Mouse (Mus musculus) induced T-regulatory cell, adult 2 months (primary cell): ENCODE data around the gene Rnf167.

ENCODE experiments used
- DNase-seq: peaks from one replicate; pipeline ENCODE4 v3.0.0-alpha.2; 2012; ENCODE audit warnings: low read depth

The Rnf167 gene

DNA sequence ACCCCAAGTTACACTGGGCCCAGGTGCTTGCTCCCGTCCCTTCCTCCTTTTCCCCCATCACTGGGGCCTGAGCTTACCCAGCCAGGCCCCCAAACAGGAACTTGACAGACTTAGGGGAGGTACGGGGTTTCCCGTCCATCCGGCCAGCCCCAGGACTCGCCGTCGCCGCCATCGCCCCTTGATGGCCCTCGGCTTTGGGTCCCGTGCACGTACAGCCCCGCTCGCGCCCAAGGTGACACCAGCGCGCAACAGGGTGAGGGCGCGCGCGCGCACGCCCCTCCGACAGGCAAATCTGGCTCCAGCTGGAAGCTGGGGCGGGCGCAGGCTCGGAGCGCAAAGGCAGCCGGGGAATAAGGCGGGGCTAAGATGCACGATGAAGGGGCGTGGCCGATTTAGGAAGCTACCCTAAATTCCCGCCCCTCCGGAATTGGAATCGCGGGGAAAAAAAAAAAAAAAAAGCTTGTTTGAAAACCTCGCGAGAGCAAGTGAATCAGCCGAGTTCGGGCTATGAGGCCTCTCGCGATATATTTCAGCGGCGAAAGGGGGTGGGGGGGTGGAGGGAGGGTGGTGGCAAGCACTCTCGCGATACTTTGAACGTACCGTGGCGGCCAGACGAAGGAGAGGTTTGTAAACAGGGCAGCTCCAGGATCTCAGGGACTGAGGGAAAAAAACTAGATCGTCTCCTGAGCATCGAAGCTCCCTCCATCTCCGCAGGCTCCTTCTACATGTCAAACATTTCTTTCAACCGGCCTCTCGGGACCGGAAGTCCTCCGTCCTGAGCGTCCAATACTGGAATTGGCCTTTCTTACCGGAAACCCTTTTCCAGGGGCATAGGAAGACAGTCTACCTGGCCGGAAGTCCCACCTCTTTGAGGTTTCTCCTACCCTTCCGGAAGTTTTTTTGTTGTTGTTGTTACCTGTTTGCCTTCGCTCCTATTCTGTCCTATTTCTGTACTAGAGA is at the start of gene Rnf167, which contains the start of gene Slc25a11:
Gene Rnf167 (plus strand): TSS at position 545 of the 960 bp plus-strand sequence.
Gene Slc25a11 (minus strand): TSS at position 789 of the 960 bp plus-strand sequence.
- DNase-seq: peak; percentile 100

DNA sequence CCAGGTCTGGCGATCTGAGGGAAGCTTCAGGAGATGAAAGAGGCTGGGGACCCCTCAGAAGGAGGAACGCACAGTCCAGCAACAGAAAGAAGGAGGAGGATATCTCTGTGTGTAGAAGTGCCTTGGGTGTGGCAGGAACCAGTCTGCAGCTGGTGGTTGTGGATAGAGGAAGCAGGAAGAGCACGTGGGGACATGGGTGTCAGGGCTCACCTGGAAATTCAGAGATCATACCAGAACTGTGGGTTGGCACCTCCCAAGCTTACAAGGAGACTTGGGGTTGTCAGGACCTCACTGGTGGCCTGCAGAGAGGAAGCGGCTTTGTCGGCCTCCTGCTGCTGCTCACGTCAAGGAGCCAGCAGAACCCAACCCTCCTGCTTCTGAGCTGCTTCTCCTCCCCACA is 49.7 kb upstream of the Rnf167 start:
- DNase-seq: peak; percentile 60

- no peak for DNase-seq
Measured at GRCm38 (mm10) chr11:70598451-70598953, 48.5 kb upstream of the Rnf167 start.

- DNase-seq: peak; percentile 90
Measured at GRCm38 (mm10) chr11:70605024-70605566, 41.9 kb upstream of the Rnf167 start.

DNA sequence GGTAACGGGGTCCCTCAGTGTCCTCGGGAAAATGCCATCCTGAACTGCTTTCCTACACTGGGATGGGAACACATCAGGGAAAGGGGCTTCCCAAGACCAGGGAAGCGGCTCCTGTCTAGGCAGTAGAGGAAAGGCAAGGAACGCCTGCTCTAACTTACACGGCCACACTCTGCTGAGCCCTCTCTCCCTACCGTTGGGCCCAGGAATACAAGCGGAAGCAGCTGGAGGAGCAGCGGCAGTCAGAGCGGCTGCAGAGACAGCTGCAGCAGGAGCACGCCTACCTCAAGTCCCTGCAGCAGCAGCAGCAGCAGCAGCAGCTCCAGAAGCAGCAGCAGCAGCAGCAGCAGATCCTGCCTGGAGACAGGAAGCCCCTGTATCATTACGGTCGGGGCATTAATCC is 40.3 kb upstream of the Rnf167 start:
- DNase-seq: no peak

- no peak for DNase-seq
Measured at GRCm38 (mm10) chr11:70607611-70608010, 39.4 kb upstream of the Rnf167 start.

- peak; percentile 54 for DNase-seq
Measured at GRCm38 (mm10) chr11:70608381-70609066, 38.5 kb upstream of the Rnf167 start.

DNA sequence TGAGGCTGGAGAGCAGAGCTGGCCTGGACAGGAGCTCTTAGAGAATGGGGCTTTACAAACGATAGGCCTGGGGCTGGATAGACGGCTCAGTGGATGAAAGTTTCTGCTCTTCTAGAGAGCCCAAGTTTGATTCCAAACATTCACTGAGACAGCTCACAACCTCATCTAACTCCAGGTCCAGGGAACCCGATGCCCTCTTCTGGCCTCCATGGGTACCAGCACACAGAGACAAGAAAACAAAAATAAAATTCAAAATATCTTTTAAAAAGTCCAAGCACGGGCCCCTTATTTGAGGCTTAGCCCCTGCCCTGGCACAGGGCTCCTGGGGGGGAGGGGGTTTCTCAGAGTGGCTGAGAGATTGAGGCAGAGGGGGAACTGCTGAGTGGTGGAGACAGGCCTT is 36.3 kb upstream of the Rnf167 start:
- DNase-seq: no peak

DNA sequence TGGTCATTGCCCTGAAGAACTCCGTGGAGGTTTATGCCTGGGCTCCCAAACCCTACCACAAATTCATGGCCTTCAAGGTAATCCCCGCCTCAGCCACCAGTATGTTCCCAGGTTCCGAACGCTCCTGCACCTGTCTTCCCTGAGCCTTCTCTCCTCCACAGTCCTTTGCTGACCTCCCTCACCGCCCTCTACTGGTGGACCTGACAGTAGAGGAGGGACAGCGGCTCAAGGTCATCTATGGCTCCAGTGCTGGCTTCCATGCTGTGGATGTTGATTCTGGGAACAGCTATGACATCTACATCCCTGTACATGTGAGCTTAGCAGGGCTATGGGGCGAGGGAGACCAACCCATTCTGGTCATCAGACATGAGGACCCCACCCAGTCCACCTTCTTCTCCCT is 34.5 kb upstream of the Rnf167 start:
- DNase-seq: no peak

- DNase-seq: peak; percentile 93
Measured at GRCm38 (mm10) chr11:70615074-70615473, 32.0 kb upstream of the Rnf167 start.

DNA sequence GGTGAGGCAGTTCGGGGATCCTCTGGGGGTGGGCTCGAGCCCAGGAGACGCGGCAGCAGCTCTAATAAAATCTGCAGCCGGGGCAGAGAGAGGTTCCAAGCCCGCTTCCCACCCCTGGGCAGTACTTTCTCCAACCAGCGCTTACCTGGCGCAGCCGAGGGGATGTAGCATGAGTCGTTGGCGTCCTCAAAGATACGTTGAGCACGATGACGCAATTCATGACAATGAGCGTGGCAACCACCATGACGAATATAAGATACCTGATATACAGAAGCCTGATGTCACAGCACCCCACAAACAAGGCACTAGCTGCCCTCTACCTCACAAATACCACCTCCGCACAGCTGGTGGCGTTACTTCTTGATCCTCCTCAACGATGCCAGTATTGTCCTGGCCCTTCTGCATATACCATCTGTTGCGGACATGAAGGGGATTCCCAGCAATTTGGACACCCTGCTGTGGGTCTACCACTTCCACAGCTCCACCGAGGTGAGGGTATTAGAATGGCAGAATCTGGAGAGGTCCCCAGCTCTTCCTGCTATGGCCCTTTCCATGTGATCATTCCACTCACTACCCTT is 31.4 kb upstream of the Rnf167 start, which contains the start of gene 4930544D05Rik:
Gene 4930544D05Rik (plus strand): TSS at position 333 of the 578 bp plus-strand sequence.
- peak; percentile 90 for DNase-seq

DNA sequence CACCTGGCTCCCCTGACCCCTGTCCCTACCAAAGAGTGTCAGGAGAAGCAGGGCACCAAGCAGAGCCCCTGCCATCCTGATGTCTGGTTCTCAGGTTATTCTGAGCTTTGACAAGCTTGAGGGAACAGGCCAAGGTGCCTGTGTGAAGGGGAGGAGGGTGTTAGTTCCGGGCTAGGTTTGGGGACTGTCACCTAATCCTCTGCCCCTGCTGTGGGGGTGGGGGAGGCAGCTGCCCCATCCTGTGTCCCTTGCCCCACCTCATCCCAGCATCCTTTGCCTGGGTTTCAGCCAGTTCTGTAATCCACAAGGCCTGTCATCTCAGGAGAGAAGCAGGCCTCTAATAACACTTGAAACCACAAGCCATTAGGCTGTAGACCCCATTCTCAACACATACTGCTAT is 27.9 kb upstream of the Rnf167 start, which contains the start of gene Chrne:
Gene Chrne (minus strand): TSS at position 116 of the 400 bp plus-strand sequence.
- no peak for DNase-seq

DNA sequence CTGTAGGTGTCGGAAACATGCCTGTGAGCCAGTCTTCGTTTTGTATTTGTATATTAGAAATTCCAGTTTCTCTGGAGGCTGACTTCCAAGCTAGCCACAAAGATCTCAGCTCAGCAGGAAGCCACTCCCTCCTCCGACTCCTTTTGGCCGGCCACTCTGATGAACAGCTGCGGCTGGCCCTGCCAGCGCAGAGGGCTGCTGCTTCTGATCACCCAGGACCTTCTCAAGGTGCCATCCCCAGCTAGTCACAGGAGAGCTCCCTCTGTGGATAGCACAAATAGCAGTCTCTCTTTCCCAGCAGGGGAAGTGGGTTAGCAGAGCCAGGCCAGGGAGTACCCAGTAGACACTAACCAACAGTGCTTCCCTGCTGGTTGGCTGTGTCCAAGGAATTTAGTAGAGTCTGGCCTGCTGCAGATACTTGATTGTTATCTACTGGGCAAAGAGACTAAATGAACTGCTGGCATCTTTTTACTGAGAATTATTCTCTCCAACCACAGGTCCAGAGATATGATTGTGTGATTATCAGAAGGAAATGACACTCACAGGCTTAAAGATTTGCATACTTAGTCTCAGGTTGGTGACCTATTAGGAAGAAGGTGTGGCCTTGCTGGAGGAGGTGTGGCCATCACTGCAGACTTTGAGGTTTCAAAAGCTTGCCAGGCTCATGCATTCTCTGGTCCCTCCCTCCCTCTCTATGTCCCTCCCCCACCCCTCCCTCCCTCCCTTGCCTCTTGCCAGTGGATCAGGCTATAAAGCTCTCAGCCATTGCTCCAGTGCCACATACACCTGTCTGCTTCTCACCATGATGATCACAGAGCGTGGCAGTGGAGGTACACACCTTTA is 24.8 kb upstream of the Rnf167 start:
- peak; percentile 84 for DNase-seq

GRCm38 (mm10) chr11:70623053-70623742 is 23.8 kb upstream of the Rnf167 start:
- peak; percentile 35 for DNase-seq

- DNase-seq: peak; percentile 85
Measured at GRCm38 (mm10) chr11:70625473-70625872, 21.6 kb upstream of the Rnf167 start.

DNA sequence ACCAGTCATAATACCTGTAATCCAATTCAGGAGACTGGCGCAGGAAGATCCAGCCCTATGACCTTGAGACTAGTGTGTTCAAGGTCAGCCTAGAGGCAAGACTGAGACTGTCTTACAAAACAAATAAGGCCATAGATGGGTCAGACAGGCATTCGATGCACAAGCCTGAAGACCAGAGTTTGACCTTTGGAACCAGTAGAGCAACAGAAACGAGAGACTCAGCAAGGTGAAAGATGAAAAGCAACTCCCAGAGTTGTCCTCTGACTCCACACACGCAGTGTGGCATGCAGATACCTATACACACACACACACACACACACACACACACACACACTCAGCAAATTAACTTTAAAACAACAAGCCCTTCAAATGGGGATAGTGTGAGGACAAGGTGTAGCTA is 20.2 kb upstream of the Rnf167 start:
- DNase-seq: no peak

DNA sequence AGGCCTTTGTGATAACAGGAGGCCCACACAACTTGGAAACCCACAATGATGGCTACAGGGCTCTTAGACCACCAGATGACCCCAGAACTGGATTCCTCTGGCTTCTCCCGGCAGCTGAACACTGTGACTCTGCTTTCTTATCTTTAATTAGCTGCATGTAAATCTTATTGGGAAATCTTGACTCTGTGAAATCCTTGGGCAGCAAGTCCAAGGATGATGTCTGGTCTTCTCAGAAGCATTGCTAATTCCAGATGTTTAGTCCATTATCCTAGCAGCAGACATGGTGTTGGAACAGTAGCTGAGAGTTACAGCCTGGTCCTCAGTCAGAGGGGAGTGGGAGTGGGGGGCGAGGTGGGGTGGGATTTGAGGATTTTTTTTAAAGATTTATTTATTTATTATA is 18.6 kb upstream of the Rnf167 start:
- DNase-seq: no peak

- DNase-seq: peak; percentile 77
Measured at GRCm38 (mm10) chr11:70629557-70629956, 17.5 kb upstream of the Rnf167 start.

GRCm38 (mm10) chr11:70630129-70630528 is 16.9 kb upstream of the Rnf167 start:
- DNase-seq: no peak

DNA sequence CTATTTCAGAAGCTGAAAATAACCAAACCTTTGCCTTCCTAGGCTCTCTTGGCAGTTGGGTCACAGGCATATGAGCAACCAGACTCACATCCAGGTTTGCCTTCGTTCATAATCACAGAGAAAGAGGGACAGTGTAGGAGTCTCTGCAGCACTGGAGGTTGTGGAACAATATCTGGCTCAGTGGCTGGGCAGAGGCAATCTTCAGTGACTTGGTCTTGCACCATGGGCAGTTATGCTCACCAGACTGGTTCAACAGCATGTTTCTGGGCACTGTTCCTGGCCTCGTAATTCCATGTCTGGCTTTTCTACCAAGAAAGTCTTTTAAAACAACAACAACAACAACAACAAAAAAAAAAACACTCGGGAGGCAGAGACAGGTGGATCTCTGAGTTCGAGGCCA is 11.4 kb upstream of the Rnf167 start:
- DNase-seq: no peak
